Mouse (Mus musculus) MEL (cell line): ENCODE data around the gene Zfp472. TPM values are rescaled to one million over a fixed set of nuclear protein-coding genes. Genes with fewer than 3 reads are reported as not detected.
A peak's percentile ranks its signal among the peaks of the same experiment; 100 is the strongest.

Experiments
- DNase-seq: peaks from one replicate; pipeline ENCODE4 v3.0.0; 2011; ENCODE audit warnings: low read depth, low spot score
- H3K27ac ChIP-seq: 2 replicates; pipeline ENCODE4 v1.5.1; 2012; ENCODE audit warnings: low read depth, mild to moderate bottlenecking, control low read depth, low read length, moderate library complexity; ENCODE audit not compliant: control insufficient read depth
- H3K27me3 ChIP-seq, 2 experiments: fragments of 150-350 bp in 1 of 2; sonication (generic) in 1 of 2; 2 replicates each; pipeline ENCODE4 v1.6.1; 2012; ENCODE audit warnings: low read length in 2 of 2, mild to moderate bottlenecking in 2 of 2, improper control_type of control experiment in 1 of 2, moderate library complexity in 1 of 2; ENCODE audit not compliant: insufficient read depth in 2 of 2, control insufficient read depth in 1 of 2
- H3K36me3 ChIP-seq, 2 experiments: 2 replicates each; pipeline ENCODE4 v1.6.1; 2012 to 2014; ENCODE audit warnings: low read length in 2 of 2, improper control_type of control experiment in 1 of 2, inconsistent platforms in 1 of 2, mild to moderate bottlenecking in 1 of 2; ENCODE audit not compliant: insufficient read depth in 2 of 2, control insufficient read depth in 1 of 2
- H3K4me1 ChIP-seq, 2 experiments: fragments of 150-350 bp in 1 of 2; sonication (generic) in 1 of 2; 2 replicates each; pipeline ENCODE4 v1.6.1; 2012; ENCODE audit warnings: low read length in 2 of 2, improper control_type of control experiment in 1 of 2, mild to moderate bottlenecking in 1 of 2; ENCODE audit not compliant: insufficient read depth in 2 of 2, control insufficient read depth in 1 of 2
- H3K4me3 ChIP-seq, 2 experiments: fragments of 150-350 bp in 1 of 2; sonication (generic) in 1 of 2; 2 replicates each; pipeline ENCODE4 v1.5.1; 2012; ENCODE audit warnings: low read depth in 2 of 2, low read length in 2 of 2, mild to moderate bottlenecking in 2 of 2, moderate library complexity in 2 of 2, control low read depth in 1 of 2, improper control_type of control experiment in 1 of 2; ENCODE audit not compliant: control insufficient read depth in 1 of 2, insufficient read depth in 1 of 2
- H3K79me2 ChIP-seq: 2 replicates; pipeline ENCODE4 v1.6.1; 2012; ENCODE audit warnings: mild to moderate bottlenecking, low read length, moderate library complexity; ENCODE audit not compliant: control insufficient read depth, poor library complexity, insufficient read depth
- H3K9ac ChIP-seq: 2 replicates; pipeline ENCODE4 v1.6.1; 2012; ENCODE audit warnings: low read depth, mild to moderate bottlenecking, control low read depth, low read length, moderate library complexity; ENCODE audit not compliant: control insufficient read depth, poor library complexity, severe bottlenecking
- H3K9me3 ChIP-seq: fragments of 150-350 bp; sonication (generic); replicated peaks from 2 replicates; pipeline ENCODE4 v1.6.1; 2012; ENCODE audit warnings: mild to moderate bottlenecking, low read length, improper control_type of control experiment, moderate library complexity; ENCODE audit not compliant: insufficient read depth
- CTCF ChIP-seq, 3 experiments: IDR thresholded peaks in 2 of 3; conservative IDR thresholded peaks in 1 of 3; 2 replicates each; pipeline ENCODE4 v1.5.1; 2011 to 2012; ENCODE audit warnings: low read length in 3 of 3, low read depth in 2 of 3, mild to moderate bottlenecking in 2 of 3, improper control_type of control experiment in 1 of 3, inconsistent platforms in 1 of 3, mixed read lengths in 1 of 3, moderate library complexity in 1 of 3; ENCODE audit not compliant: control insufficient read depth in 1 of 3, insufficient read depth in 1 of 3, poor library complexity in 1 of 3, severe bottlenecking in 1 of 3
- ELF1 ChIP-seq: IDR thresholded peaks from 2 replicates; pipeline ENCODE4 v1.6.1; 2014; ENCODE audit warnings: low read depth, mild to moderate bottlenecking, inconsistent platforms, low read length, improper control_type of control experiment, moderate library complexity
- EP300 ChIP-seq, 2 experiments: IDR thresholded peaks; 2 replicates each; pipeline ENCODE4 v1.6.1; 2011; ENCODE audit warnings: improper control_type of control experiment in 2 of 2, low read length in 2 of 2, low read depth in 1 of 2, mild to moderate bottlenecking in 1 of 2
- ETS1 ChIP-seq: IDR thresholded peaks from 2 replicates; pipeline ENCODE4 v1.6.1; 2012; ENCODE audit warnings: low read depth, mild to moderate bottlenecking, inconsistent platforms, low read length, improper control_type of control experiment, moderate library complexity
- GATA1 ChIP-seq: IDR thresholded peaks from 2 replicates; pipeline ENCODE4 v1.6.1; 2011; ENCODE audit warnings: low read depth, low read length, improper control_type of control experiment
- MAX ChIP-seq: IDR thresholded peaks from 2 replicates; pipeline ENCODE4 v1.6.1; 2011; ENCODE audit warnings: low read length, improper control_type of control experiment
- MEF2A ChIP-seq: IDR thresholded peaks from 2 replicates; pipeline ENCODE4 v1.6.1; 2014; ENCODE audit warnings: low read depth, mild to moderate bottlenecking, inconsistent platforms, low read length, improper control_type of control experiment; ENCODE audit not compliant: poor library complexity, insufficient replicate concordance, severe bottlenecking; ENCODE audit errors: extremely low read depth
- POLR2AphosphoS2 ChIP-seq: IDR thresholded peaks from 2 replicates; pipeline ENCODE4 v1.6.1; 2011; ENCODE audit warnings: low read length, improper control_type of control experiment
- RAD21 ChIP-seq: IDR thresholded peaks from 2 replicates; pipeline ENCODE4 v1.6.1; 2011; ENCODE audit warnings: mild to moderate bottlenecking, low read depth, low read length, improper control_type of control experiment
- SMC3 ChIP-seq: IDR thresholded peaks from 2 replicates; pipeline ENCODE4 v1.6.1; 2011; ENCODE audit warnings: low read depth, low read length, improper control_type of control experiment
- TBP ChIP-seq: IDR thresholded peaks from 2 replicates; pipeline ENCODE4 v1.8.0; 2011; ENCODE audit warnings: low read depth, low read length, improper control_type of control experiment
- USF2 ChIP-seq, 2 experiments: IDR thresholded peaks; 2 replicates each; pipeline ENCODE4 v1.6.1; 2011 to 2012; ENCODE audit warnings: improper control_type of control experiment in 2 of 2, low read length in 2 of 2, borderline replicate concordance in 1 of 2, inconsistent platforms in 1 of 2, low read depth in 1 of 2, mild to moderate bottlenecking in 1 of 2; ENCODE audit not compliant: insufficient read depth in 1 of 2
- ZKSCAN1 ChIP-seq: IDR thresholded peaks from 2 replicates; pipeline ENCODE4 v1.6.1; 2012; ENCODE audit warnings: low read depth, mild to moderate bottlenecking, inconsistent platforms, low read length, improper control_type of control experiment, moderate library complexity
- ZMIZ1 ChIP-seq: IDR thresholded peaks from 2 replicates; pipeline ENCODE4 v1.6.1; 2012; ENCODE audit warnings: low read depth, mild to moderate bottlenecking, inconsistent platforms, low read length, improper control_type of control experiment, moderate library complexity
- polyA plus RNA-seq, 2 experiments: library from polyadenylated mRNA; stranded (reverse) in 1 of 2; unstranded in 1 of 2; fragments of >175 nt in 1 of 2; fragments of >200 nt in 1 of 2; gene quantifications; 2 replicates each; pipeline versions ENCODE4 v1.2.1 to v1.2.4; 2012; ENCODE audit warnings: low replicate concordance in 2 of 2, low read depth in 1 of 2; ENCODE audit not compliant: insufficient read length in 2 of 2, insufficient read depth in 1 of 2, missing spikeins in 1 of 2
- total RNA-seq: library from RNA; depleted of rRNA; stranded (reverse); fragments of 300-350 nt; gene quantifications from 2 replicates; pipeline ENCODE4 v1.2.3, GENCODE M21; 2012

Zfp472 gene
- total and polyA plus RNA-seq, 3 experiments: 7.1 to 13.4 TPM; not detected in 1

- H3K9me3 ChIP-seq: no peaks in the 10 kb centered on the region
- no peak for DNase-seq
- H3K36me3 ChIP-seq: no peaks in the 10 kb centered on the region
- H3K4me1 ChIP-seq: no peaks in the 10 kb centered on the region
- no peak overlapping the region for H3K27ac ChIP-seq
- no peaks in the 10 kb centered on the region for H3K79me2 ChIP-seq
- H3K9ac ChIP-seq: no peak overlapping the region
- no peaks in the 10 kb centered on the region for H3K27me3 ChIP-seq
- no peak overlapping the region for H3K4me3 ChIP-seq
- TF ChIP-seq TBP (no peak), ELF1 (no peak), USF2 (IDR thresholded peaks at IDR 0.05; ENCODE audit: borderline replicate concordance in 1 of 2, insufficient read depth in 1 of 2, low read depth in 1 of 2, low read length in 2 of 2) (no peak), GATA1 (no peak), ZKSCAN1 (no peak), ZMIZ1 (no peak), POLR2AphosphoS2 (no peak)
- TF ChIP-seq, all 39 proteins: peak for 0
Measured at GRCm38 (mm10) chr17:32939831-32940230, 25.8 kb upstream of the Zfp472 start.

- Histone ChIP-seq H3K79me2 (no peaks in the 10 kb centered on the region), H3K27me3 (no peaks in the 10 kb centered on the region), H3K4me1 (peaks cover 0 to 5% of the 10 kb centered on the region in 2 experiments; a peak in 1 of 4 replicates), H3K9ac (no peak overlapping the region), H3K27ac (no peak overlapping the region), H3K36me3 (peaks cover 0 to 3% of the 10 kb centered on the region in 2 experiments; a peak in 2 of 4 replicates), H3K9me3 (no peaks in the 10 kb centered on the region), H3K4me3 (no peak overlapping the region)
- TF ChIP-seq MEF2A: no peak
- no peak for TF ChIP-seq ETS1
- DNase-seq: no peak
Measured at GRCm38 (mm10) chr17:32943661-32944060, 22.0 kb upstream of the Zfp472 start.

- no peaks in the 10 kb centered on the region for H3K9me3 ChIP-seq
- TF ChIP-seq EP300 (IDR thresholded peaks at IDR 0.05; ENCODE audit: low read depth in 1 of 2, low read length in 2 of 2) (no peak), SMC3 (peak; percentile 33), MAX (no peak), RAD21 (peak; percentile 10), CTCF (IDR thresholded peaks at IDR 0.05 in 2 of 3, conservative IDR thresholded peaks at IDR 0.05 in 1 of 3; ENCODE audit: control insufficient read depth in 1 of 3, insufficient read depth in 1 of 3, low read depth in 2 of 3, low read length in 3 of 3, poor library complexity in 1 of 3, severe bottlenecking in 1 of 3) (peak; percentile 27 to 48 (median 28); a peak in 4 of 6 replicates)
- H3K27ac ChIP-seq: no peak overlapping the region
- H3K36me3 ChIP-seq: peaks cover 0 to 3% of the 10 kb centered on the region in 2 experiments; a peak in 2 of 4 replicates
- no peak overlapping the region for H3K4me3 ChIP-seq
- H3K9ac ChIP-seq: no peak overlapping the region
- peak; percentile 46 for DNase-seq
- no peaks in the 10 kb centered on the region for H3K27me3 ChIP-seq
- peaks cover 0 to 5% of the 10 kb centered on the region in 2 experiments; a peak in 1 of 4 replicates for H3K4me1 ChIP-seq
- no peaks in the 10 kb centered on the region for H3K79me2 ChIP-seq
Measured at GRCm38 (mm10) chr17:32944402-32945035, 21.1 kb upstream of the Zfp472 start.
